Mouse (Mus musculus): ENCODE data around the gene Aspscr1.

The Aspscr1 gene

DNA sequence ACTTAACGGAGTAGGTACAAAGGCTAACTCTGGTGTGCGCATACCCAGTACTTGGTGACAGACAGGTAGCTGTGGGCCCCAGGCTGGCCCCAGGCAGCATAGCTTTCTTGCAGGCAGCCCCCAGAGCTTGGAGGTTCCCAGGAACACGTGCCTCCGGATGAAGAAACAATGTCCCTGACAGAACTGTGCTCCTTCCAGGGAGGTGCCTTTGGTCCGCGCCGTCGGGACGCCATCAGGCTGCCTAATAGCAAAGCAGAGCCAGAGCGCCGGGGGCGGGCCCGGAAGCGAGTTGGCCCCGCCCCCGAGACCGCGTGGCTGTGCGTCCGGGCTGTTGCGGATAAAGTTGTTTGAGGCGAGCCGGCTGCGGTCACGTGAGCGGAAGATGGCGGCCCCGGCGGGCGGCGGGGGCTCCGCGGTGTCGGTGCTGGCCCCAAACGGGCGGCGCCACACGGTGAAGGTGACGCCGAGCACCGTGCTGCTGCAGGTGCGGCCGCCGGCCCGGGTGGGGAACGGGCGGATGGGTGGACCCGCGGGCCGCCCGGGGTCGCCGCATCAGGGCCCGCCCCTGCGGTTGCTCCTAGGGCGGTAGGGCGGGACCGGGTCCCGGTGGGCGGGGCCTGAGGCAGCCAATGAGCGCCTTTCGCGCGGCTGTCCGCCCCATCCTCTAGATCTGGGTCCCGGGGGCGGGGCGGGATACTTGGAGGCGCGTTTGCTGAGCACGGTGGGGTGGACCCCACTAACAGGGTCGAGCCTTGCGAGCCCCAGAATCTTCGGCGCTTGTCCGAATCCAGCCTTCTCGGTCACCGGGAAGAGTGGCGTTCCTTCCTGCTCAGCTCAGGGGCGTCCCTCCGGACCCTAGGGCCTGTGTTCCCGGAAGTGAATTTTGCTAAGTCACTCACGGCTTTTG, at the start of gene Aspscr1:
Gene Aspscr1, plus strand, starts transcription at position 287 of the 907 bp plus-strand sequence.
- in situ Hi-C loops (cut with MboI, MseI): no loop called here

GRCm38 (mm10) chr11:120623961-120624679, 48.7 kb upstream of the Aspscr1 start:
- in situ Hi-C loops (cut with MboI, MseI): loop anchor here (10.0 kb wide), 1 partner anchor 91 kb away; the partner anchor contains the start of genes Cenpx and Lrrc45

- in situ Hi-C loops (cut with MboI, MseI): loop anchor here (10.0 kb wide), 1 partner anchor 90 kb away; the partner anchor contains the start of genes Cenpx and Lrrc45
Measured at GRCm38 (mm10) chr11:120624680-120625111, 48.1 kb upstream of the Aspscr1 start.

DNA sequence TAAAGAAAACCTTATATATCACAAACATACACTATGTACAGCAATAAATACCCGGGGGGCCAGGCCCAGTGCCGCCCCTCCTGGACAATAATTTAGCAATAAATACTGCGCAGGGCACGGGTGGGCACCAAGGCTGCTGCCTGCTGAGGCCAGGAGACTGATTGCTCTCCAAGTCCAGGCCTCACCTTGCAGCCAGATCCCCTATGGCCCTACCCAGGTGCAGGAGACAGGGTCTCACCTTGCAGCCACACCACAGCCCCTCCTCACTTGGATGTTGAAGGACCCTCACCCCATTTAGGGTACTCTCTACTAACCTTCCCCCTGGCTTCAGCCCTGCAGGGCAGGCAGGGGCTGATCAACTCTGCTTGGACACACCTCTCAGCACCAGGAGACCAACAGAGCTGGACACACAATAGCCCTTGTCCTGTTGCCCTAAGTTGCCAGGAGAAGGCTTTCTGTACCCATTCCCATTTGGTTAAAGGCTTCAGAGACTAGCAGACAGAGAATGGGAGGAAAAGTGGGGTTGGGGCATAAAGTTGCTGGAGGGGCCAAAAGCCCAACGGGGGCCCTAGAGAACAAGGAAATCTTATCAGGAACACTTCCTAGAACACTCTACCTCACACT, 47.5 kb upstream of the Aspscr1 start, which contains the start of gene Sirt7:
Gene Sirt7, minus strand, starts transcription at position 89 of the 624 bp plus-strand sequence.
- in situ Hi-C loops (cut with MboI, MseI): loop anchor here (10.0 kb wide), 1 partner anchor 90 kb away; the partner anchor contains the start of genes Cenpx and Lrrc45

DNA sequence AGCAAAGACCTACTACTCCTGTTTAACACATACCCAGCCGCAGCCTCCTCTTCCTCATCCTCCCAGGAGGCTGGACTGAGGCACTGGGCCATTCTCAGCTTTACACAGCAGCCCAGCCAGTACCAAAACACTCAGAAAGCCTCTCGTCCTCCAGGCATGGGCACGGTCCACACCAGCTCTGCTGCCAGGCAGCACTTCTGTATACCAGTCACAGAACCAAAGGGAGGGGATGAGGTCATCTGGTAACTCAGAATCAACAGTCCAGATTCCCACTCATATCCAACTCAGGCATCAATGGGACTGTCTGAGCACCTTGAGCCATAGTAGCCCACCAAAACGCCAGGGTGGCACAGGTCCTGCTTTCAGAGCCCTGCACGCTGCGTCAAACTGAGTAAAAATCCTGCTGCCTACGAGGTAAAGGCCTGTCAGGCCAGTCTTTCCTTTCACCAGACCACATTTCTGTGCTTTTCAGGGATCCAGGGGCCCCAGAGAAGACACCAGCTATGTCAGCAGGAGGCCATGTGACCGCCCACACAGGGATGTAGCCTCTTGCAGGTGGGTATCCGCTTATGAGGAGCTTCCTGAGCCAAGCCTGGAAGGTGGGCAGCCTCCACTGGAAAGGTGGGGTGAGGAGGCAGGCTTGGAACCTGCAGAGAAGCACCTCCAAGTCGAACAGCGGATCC, 45.8 kb upstream of the Aspscr1 start:
- in situ Hi-C loops (cut with MboI, MseI): loop anchor here (10.0 kb wide), 1 partner anchor 88 kb away; the partner anchor contains the start of genes Cenpx and Lrrc45

DNA sequence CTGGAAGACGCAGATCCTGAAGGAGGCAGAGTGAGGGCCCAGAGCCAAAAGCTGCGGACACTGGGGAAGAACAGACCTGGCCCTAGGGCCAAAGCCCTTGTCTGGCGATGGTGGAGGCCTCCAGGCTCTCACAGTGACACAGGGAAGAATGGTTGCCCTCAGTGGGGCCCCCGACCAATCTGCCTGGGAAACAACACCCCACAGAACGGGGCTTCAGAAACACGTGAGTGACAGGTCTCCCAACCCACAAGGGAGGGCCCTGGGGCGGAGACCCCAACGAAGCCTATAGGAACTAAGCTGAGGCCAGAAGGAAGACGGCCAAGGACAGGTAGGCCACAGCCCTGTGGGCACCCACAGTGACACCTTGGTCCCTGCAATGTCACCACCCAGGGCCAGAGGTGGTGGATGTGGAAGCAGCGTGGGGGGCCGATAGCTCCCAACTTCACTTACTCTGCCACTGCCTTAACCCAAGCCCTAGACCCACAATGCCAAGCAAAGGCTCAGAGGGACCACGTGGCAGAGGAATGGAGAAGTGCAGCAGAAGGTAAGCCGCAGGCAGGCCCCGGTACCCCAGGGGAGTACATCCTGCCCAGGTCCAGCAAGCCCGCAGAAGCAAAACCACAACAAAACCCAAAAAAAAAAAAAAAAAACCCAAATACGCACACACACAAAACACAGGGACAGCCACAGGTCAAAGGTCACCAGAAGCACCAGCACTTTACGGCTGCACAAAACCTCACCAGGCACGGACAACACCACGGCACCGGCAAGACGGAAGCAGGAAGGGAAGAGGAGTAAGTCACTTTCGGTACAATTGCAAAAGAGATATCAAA, 45.1 kb upstream of the Aspscr1 start:
- in situ Hi-C loops (cut with MboI, MseI): loop anchor here (10.0 kb wide), 1 partner anchor 87 kb away; the partner anchor contains the start of genes Cenpx and Lrrc45

DNA sequence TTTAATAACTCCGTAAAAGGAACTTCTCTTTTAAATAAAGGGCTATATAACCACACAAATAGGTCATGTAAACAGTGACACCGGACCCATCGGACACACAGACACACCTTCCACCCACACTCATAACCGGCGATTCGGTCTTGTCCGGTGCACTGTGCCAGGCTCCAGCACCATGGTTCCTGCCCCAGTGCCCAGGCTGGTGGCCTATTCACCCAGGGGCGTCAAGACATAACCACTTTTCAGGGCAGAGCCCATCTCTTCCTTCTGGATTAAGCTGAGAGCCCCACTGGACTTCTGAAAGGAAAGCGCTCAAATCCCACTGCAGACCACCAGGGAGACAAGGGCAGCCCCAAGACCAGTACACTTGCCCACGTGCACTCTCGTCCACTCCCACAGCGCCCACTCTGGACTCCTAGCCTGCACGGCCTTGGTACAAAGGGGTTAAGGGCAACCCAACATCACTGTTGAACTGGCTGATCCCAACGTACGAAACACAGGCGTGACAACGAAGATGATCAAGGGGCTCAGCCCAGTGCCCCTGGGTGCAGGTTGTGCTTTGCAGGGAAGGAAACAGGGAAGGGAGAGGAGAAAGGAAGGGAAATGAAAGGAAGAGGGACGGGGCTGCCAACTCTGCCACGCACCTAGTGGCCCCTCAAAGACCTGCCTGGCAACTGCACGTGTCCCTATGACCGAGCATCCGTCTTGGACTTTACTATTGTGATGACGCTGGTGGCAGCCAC, 44.0 kb upstream of the Aspscr1 start:
- in situ Hi-C loops (cut with MboI, MseI): loop anchor here (10.0 kb wide), 1 partner anchor 86 kb away; the partner anchor contains the start of genes Cenpx and Lrrc45

DNA sequence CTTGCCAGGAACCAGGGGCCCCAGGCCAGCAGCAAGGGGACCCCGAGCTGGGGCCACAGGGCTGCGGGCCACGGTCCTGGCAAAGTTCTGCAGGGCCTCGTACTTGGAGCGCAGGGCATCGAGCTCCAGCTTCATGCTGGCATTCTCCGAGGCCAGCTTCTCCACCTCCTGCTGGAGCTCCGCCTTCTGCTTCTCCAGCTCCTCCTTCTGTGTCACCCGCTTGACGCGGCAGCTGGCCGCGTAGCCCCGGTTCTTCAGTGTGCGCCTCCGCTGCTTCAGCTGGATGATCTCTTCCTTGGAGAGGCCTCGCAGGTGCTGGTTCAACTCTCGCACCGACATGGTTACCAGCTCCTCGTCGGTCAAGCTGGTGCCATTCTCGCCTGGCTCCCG, 43.4 kb upstream of the Aspscr1 start:
- in situ Hi-C loops (cut with MboI, MseI): loop anchor here (10.0 kb wide), 1 partner anchor 85 kb away; the partner anchor contains the start of genes Cenpx and Lrrc45

DNA sequence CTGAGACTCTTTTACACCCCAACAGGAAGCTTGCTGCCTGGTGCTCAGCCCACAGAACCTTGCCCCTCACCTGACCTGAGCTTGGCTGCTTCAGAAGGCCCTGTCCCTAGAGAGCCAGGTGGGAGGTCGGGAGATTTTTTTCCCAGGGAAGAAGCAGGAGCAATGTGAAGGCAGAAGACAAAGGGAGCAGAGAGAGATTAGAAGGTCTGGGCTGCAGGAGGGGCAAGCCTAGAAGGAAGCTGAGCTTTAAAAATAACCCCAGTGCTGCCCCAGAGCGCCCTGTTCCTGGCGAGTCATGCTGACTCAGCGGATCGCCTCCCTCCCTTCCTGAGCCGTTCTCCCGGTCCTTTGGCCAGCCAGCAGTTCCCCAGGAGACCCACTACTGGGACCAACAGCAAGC, 42.9 kb upstream of the Aspscr1 start:
- in situ Hi-C loops (cut with MboI, MseI): loop anchor here (10.0 kb wide), 1 partner anchor 85 kb away; the partner anchor contains the start of genes Cenpx and Lrrc45

DNA sequence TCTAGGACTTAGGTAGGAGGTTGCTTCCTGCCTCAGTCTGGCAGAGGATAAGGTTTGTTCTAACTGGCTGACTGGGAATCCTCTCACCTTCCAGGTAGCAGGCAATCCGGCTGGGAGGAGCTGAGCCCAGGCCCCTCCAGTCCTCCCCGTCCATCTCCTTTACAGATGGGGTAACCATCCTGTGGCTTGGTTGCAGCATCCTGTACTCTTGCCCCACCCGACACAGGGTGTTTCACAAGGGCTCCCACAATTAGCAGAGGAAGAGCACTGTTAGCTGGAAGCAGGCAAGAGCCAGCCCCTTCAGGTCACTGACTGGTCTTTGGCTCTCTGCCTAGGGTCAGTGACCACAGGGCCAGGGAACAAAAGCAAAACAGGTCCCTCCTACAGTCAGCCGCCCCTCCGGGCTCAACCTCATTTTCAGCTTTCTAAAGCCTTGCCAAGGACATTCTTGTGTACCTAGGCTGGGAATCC, 42.3 kb upstream of the Aspscr1 start:
- in situ Hi-C loops (cut with MboI, MseI): no loop called here

- in situ Hi-C loops (cut with MboI, MseI): no loop called here
Measured at GRCm38 (mm10) chr11:120630881-120631725, 41.7 kb upstream of the Aspscr1 start.

DNA sequence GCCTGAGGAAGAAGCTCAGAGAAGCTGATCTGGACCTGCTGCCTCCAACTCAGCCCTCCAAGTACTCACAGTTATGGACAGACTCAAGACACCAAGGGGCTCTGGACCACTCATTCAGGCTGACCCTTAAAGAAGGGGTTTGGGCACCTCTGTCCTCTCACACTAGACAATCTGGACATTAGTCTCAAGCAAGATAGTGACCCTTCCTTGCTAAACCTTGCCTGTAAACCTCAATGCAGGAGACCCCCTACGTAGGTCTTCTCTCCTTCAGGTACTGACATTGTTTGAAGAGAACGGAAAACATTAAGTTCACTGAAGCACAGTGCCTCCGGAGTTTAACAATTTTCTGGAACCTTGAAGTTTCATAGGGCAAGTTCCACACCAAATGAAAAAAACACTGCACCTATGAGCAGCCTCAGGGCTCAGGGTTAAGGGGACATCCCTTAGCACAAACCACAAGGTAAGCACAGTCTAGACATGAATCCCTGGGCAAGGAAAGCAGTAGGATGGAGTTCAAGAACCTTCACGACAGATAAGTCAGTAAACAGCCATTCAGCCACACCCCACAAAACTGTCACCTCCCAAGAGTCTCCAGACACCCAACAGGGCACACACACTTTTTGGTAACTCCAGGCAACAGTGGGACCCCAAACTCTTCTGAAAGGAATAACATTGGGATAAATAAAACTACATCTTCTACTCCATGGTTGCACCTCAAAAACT, 40.9 kb upstream of the Aspscr1 start:
- in situ Hi-C loops (cut with MboI, MseI): no loop called here

DNA sequence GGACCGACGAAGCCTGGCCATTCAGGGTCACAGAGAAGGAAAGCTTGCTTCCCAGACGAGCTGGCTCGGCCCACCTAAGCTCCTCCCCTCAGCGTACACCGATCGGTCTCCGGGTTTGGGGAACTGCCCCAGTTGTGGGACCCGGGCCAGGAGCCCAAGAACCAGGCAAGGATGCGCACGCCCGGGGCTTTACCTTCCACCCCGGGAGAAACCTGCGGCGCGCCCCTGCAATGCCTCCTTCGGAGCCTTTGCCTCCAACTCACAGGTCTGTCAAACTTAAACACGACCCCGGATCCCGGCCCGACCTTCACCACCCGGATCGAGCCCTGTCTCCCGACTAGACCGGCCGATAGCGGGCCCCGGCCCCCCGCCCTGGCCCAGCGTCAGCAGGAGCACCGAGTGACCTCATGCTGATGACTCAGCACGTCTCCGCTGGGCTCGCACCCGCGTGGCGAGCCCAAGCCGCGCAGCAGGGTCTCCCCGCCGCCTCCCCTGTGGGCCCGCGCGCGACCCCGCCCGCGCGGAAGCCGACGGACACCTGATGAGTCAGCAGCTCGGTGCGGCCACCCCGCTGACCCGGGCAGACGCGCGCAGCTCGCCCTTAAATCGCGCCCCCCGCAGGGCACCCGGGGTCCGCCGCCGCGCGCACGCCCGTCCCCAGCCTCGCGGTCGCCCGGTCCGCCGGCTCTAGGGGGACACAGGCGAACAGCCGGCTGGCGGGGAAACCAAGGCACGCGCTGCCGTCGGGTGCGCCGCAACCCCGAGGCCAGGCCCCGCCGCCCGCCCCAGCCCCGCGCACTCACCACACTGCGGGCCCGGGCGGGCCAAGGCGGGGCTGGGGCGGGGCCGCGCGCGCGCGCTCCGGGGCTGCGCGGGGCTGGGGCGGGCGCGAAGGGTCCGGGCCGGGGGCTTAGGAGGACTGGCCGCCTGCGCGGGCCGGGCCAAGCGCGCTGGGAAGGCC, 39.9 kb upstream of the Aspscr1 start:
- in situ Hi-C loops (cut with MboI, MseI): no loop called here

DNA sequence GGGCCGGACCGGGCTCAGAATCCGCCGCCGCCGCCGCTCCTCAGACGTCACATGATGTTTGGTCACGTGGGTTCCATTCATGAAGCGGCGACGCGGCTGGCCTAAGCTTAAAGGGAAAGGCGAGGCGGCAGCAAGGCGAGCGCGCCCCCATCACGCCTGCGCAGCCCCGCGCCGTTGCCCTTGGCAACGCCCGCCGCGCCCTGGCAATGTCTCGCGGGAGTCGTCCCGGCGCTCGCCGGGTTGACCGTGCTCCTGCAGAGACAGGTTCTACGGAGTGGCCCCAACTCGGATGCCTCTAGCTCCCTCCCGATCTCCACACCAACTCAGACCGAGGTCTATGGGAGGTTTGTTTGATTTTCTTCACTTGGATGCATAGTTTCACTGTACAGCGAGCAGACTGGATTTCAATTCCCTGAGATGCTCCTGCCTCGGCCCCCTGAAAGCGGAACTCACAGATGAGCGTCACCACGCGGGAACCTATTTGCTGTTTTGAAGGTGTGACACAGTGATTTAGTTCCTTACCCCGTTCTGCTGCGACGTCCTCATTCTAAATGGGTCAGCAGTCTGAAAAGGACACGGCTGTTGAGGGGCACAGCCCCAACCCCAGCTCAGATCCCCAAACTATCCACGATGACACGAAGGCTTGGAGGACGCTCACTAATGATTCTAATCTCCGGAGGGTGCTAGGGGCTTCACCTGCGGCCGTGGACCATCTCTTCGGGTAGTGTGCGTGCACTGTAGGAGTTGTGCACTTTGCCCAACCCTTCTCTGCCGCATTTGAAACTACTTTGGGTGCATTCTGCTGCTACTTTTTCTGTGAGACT, 39.0 kb upstream of the Aspscr1 start, which contains the start of gene Mafg:
Gene Mafg, minus strand, starts transcription at position 81 of the 824 bp plus-strand sequence.
- in situ Hi-C loops (cut with MboI, MseI): no loop called here

DNA sequence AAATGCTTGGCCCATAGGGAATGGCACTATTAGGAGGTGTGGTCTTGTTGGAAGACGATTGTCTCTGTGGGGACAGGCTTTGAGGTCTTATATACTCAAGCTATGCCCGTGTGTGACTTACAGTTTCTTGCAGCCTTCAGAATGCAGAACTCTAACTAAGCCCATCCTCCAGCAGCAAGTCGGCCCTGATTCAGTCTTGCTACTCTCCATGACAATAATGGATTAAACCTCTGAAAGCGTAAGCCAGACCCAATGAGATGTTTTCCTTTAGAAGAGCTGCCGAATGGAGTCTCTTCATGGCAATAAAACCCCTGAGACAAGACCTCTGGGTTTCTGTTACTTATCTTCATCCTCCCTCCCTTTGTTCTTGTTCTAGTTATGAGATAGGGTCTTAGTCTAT, 38.0 kb upstream of the Aspscr1 start:
- in situ Hi-C loops (cut with MboI, MseI): no loop called here

Measured in T-helper 2 cell (primary cell).